Mouse (Mus musculus): Measurements from ENCODE around the gene Myo1g. TPM values are rescaled to one million over a fixed set of nuclear protein-coding genes. Genes with fewer than 3 reads are reported as not detected.

Gene Myo1g
- polyA plus RNA-seq, 1 experiment from 2014 or later: 54.3 TPM

DNA sequence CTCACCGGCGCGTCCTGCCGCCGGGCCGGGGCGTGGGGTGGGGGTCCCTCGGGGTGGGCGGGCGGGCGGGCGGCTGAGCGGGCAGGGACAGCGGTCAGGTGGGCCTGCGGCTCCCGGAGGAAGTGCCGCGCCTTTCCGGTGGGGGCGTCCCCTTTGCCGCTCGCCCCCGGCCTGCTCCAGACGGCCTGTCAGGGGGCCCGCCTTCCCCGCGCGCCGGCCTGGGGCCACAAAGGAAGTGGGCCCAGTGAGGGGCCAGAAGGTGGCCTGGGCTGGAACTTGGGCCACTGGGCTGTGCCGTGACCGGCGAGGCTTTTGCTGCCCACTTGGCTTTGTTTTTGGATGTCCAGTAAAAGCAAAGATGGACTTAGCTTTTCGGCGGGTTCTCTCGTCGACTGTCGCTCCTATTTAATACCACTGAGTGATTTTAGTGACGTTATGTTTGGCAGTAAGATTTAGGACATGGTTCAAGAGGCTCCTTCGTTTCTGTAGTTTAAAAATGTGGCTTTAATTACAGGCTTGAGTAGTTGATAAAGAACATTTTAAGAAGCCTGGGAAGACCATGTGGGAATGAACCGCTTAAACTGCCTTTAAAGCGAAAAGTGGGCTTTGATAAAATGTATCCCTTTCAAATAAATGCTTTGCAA lies 26.4 kb upstream of the Myo1g start:
- peaks cover 51% of the 10 kb centered on the region for H3K79me2 ChIP-seq (ENCODE audit: inconsistent target)
- no peaks in the 10 kb centered on the region for H3K36me3 ChIP-seq (ENCODE audit: inconsistent target)
- under 1% methylated on average over 29 of the region's 41 CpGs for WGBS (ENCODE audit: missing documents)
- peak overlapping the region; percentile 71 for H3K27ac ChIP-seq
- peak overlapping the region; percentile 63 for H3K4me3 ChIP-seq (ENCODE audit: inconsistent target)

DNA sequence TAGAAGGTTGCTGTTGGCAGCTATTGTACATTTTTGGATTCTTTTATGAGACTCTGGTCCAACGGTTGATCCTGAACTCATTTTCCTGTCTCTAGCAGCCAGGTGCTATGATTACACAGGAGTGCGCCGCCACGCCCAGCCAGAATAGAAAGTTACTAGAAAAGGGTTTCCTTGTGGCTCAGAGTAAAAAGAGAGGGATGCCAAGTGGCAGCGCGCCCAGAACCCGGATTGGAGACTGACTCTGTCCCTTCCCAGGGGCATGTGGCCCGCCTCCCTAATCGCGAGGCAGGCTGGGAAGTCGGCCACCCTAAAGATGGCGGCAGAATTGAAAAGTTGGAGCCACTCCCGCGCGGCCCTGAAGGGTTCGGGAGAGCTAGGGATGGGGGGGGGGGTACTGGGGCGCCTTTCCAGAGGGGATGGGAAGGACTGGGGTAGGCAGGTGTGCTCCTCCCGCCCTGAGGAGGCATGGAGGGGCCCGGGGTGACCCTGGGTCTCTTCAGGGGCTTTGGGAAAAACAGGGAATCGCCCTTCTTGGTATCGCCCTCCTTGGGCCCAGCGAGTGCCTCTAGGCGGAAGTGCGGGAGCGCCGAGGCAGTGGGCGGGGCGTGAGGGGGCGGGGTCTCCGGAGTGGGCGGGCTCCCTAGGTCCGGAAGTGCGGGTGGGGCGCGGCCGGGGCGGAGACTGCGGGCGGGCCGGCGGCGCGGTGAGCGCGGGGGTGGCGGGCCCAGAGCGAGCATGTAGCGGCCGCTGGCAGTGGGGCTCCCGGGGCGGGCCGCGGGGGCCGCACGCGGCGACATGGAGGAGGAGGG lies 25.6 kb upstream of the Myo1g start, which contains the start of gene Ccm2:
TSS of gene Ccm2 (plus strand) at position 683 of the 809 bp plus-strand sequence.
- H3K4me3 ChIP-seq (ENCODE audit: inconsistent target): peak within 1 kb of the TSS; percentile 63
- H3K36me3 ChIP-seq (ENCODE audit: inconsistent target): no peaks in the 10 kb centered on the region
- peaks cover 44% of the 10 kb centered on the region for H3K79me2 ChIP-seq (ENCODE audit: inconsistent target)
- under 1% methylated on average over 35 of the region's 57 CpGs for WGBS (ENCODE audit: missing documents)
- peak within 1 kb of the TSS; percentile 82 for H3K27ac ChIP-seq

GRCm38 (mm10) chr11:6545857-6546192 lies 25.1 kb upstream of the Myo1g start:
- Histone ChIP-seq H3K27ac (peak overlapping the region; percentile 82), H3K79me2 (ENCODE audit: inconsistent target) (peaks cover 38% of the 10 kb centered on the region), H3K4me3 (ENCODE audit: inconsistent target) (peak overlapping the region; percentile 36), H3K36me3 (ENCODE audit: inconsistent target) (no peaks in the 10 kb centered on the region)
- 32% methylated on average over 2 of the region's 3 CpGs for WGBS (ENCODE audit: missing documents)

GRCm38 (mm10) chr11:6545186-6545856 lies 24.6 kb upstream of the Myo1g start:
- 97% methylated on average over 4 of the region's 4 CpGs for WGBS (ENCODE audit: missing documents)
- Histone ChIP-seq H3K4me3 (ENCODE audit: inconsistent target) (no peak overlapping the region), H3K27ac (no peak overlapping the region), H3K79me2 (ENCODE audit: inconsistent target) (peaks cover 33% of the 10 kb centered on the region), H3K36me3 (ENCODE audit: inconsistent target) (no peaks in the 10 kb centered on the region)

DNA sequence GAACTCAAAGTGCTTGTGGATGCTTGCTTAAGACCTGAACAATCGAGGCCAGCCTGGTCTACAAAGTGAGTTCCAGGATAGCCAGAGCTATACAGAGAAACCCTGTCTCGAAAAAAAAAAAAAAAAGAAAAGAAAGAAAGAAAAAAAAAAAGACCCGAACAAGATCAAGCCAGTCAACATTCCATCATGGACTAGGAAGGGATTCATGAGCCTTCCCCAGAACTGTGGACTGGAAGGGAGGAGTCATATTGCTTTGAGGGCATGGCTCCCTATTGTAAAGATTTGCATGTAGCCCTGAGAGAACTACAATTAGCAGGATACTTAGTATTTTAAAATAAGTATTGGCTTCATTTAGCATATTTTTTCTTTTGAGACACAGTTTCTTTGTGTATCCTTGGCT lies 23.9 kb upstream of the Myo1g start:
- Histone ChIP-seq H3K36me3 (ENCODE audit: inconsistent target) (no peaks in the 10 kb centered on the region), H3K79me2 (ENCODE audit: inconsistent target) (peaks cover 27% of the 10 kb centered on the region), H3K4me3 (ENCODE audit: inconsistent target) (no peak overlapping the region), H3K27ac (no peak overlapping the region)
- WGBS (ENCODE audit: missing documents): 88% methylated on average over 3 of the region's 3 CpGs

DNA sequence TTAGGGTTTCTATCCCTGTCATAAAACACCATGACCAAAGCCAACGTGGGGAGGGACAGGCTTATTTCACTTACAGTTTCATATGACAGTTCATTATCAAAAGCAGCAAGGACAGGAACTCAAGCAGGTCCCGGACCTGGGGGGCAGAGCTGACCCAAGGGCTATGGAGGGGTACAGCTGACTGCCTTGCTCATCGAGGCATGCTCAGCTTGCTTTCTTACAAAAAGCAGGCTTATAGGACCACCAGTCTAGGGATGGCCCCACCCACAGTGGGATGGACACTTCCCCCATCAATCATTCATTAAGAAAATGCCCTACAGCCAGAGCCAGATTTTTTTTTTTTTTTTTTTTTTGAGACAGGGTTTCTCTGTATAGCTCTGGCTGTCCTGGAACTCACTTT lies 10.0 kb upstream of the Myo1g start:
- no peak overlapping the region for H3K27ac ChIP-seq
- peaks cover 3% of the 10 kb centered on the region; the same call in 1 of the 2 replicates for H3K36me3 ChIP-seq (ENCODE audit: inconsistent target)
- H3K4me3 ChIP-seq (ENCODE audit: inconsistent target): no peak overlapping the region
- WGBS (ENCODE audit: missing documents): 89% methylated on average over 2 of the region's 3 CpGs
- peaks cover 28% of the 10 kb centered on the region for H3K79me2 ChIP-seq (ENCODE audit: inconsistent target)

DNA sequence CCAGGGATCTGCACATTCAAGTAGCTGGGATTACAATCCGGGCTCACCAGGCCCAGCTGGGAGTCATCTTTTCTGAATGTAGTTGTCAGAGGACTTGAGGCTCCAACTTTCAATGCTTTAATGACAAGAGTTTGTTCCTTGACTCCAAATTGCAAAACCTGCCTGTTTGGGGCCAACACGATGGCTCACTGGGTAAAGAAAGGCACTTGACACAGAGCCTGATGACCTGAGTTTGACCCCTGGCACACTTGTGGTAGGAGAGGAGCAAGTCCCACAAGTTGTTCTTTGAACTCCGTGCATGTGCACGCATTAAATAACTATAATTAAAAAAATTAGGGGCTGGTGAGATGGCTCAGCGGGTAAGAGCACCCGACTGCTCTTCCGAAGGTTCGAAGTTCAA lies 9.2 kb upstream of the Myo1g start:
- 93% methylated on average over 4 of the region's 8 CpGs for WGBS (ENCODE audit: missing documents)
- H3K36me3 ChIP-seq (ENCODE audit: inconsistent target): peaks cover 11% of the 10 kb centered on the region; the same call in 1 of the 2 replicates
- no peak overlapping the region for H3K4me3 ChIP-seq (ENCODE audit: inconsistent target)
- no peak overlapping the region for H3K27ac ChIP-seq
- H3K79me2 ChIP-seq (ENCODE audit: inconsistent target): peaks cover 31% of the 10 kb centered on the region

GRCm38 (mm10) chr11:6528186-6529006 lies 7.6 kb upstream of the Myo1g start:
- WGBS (ENCODE audit: missing documents): under 1% methylated on average over 49 of the region's 51 CpGs
- H3K36me3 ChIP-seq (ENCODE audit: inconsistent target): peaks cover 12% of the 10 kb centered on the region; the same call in 1 of the 2 replicates
- peak overlapping the region; percentile 92 for H3K27ac ChIP-seq
- peaks cover 31% of the 10 kb centered on the region for H3K79me2 ChIP-seq (ENCODE audit: inconsistent target)
- H3K4me3 ChIP-seq (ENCODE audit: inconsistent target): peak overlapping the region; percentile 73

GRCm38 (mm10) chr11:6527256-6528185 lies 6.8 kb upstream of the Myo1g start:
- Histone ChIP-seq H3K27ac (peak overlapping the region; percentile 92), H3K79me2 (ENCODE audit: inconsistent target) (peaks cover 31% of the 10 kb centered on the region)
- 1% methylated on average over 10 of the region's 10 CpGs for WGBS (ENCODE audit: missing documents)

DNA sequence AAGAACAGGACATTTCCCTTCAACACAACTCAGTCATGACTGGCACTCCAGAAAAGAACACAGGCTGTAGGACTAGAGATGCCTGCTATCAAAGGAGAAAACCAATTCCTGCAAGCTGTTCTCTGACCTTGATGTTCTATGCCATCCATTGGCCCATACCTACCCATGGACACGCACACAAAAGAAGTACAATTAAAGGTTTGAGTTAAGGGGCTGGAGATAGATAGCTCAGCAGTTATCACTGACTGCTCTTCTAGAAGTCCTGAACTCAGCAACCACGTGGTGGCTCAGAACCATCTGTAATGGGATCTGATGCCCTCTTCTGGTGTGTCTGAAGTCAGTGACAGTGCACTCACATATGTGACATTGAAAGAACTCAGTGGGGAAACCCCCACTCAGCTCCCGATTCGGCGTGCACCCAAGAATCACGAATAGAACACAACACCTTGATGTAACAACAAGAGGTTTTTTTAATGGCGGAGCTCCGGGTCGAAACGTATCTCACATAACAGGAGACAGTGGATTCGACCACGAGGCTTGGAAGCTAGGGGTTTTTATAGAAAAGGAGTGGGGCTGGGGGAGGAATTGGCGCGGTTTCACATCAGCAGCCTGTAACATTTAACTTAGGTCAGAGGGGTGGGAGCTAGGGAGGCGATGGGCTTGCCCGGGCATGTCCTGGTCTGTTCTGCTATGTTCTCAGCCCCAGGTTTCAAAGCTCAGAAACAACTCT lies 5.9 kb upstream of the Myo1g start:
- Histone ChIP-seq H3K4me3 (ENCODE audit: inconsistent target) (peak overlapping the region; percentile 73), H3K79me2 (ENCODE audit: inconsistent target) (peaks cover 31% of the 10 kb centered on the region), H3K27ac (peak overlapping the region; percentile 92), H3K36me3 (ENCODE audit: inconsistent target) (peaks cover 12% of the 10 kb centered on the region; the same call in 1 of the 2 replicates)
- 21% methylated on average over 6 of the region's 16 CpGs for WGBS (ENCODE audit: missing documents)

More at GRCm38 (mm10) chr11:6527256-6528185, 6.8 kb upstream of the Myo1g start:
- Histone ChIP-seq H3K4me3 (ENCODE audit: inconsistent target) (peak overlapping the region; percentile 73), H3K36me3 (ENCODE audit: inconsistent target) (peaks cover 12% of the 10 kb centered on the region; the same call in 1 of the 2 replicates)

GRCm38 (mm10) chr11:6525241-6525640 lies 4.5 kb upstream of the Myo1g start:
- H3K27ac ChIP-seq: peak overlapping the region; percentile 27
- WGBS (ENCODE audit: missing documents): 86% methylated on average over 1 of the region's 1 CpGs
- H3K79me2 ChIP-seq (ENCODE audit: inconsistent target): peaks cover 40% of the 10 kb centered on the region
- no peak overlapping the region for H3K4me3 ChIP-seq (ENCODE audit: inconsistent target)
- peaks cover 12% of the 10 kb centered on the region; the same call in 1 of the 2 replicates for H3K36me3 ChIP-seq (ENCODE audit: inconsistent target)

- Histone ChIP-seq H3K27ac (peak overlapping the region; percentile 27), H3K79me2 (ENCODE audit: inconsistent target) (peaks cover 43% of the 10 kb centered on the region), H3K36me3 (ENCODE audit: inconsistent target) (peaks cover 12% of the 10 kb centered on the region; the same call in 1 of the 2 replicates), H3K4me3 (ENCODE audit: inconsistent target) (no peak overlapping the region)
- 94% methylated on average over 4 of the region's 4 CpGs for WGBS (ENCODE audit: missing documents)
Observed at GRCm38 (mm10) chr11:6524880-6525238, 4.1 kb upstream of the Myo1g start.
